Mouse (Mus musculus): ENCODE results near the gene Casq2. TPM values are rescaled to one million over a fixed set of nuclear protein-coding genes. Genes with fewer than 3 reads are reported as not detected.

Casq2 gene
- total RNA-seq, 2 experiments from 2014 or later: 0.68 to 1.4 TPM

DNA sequence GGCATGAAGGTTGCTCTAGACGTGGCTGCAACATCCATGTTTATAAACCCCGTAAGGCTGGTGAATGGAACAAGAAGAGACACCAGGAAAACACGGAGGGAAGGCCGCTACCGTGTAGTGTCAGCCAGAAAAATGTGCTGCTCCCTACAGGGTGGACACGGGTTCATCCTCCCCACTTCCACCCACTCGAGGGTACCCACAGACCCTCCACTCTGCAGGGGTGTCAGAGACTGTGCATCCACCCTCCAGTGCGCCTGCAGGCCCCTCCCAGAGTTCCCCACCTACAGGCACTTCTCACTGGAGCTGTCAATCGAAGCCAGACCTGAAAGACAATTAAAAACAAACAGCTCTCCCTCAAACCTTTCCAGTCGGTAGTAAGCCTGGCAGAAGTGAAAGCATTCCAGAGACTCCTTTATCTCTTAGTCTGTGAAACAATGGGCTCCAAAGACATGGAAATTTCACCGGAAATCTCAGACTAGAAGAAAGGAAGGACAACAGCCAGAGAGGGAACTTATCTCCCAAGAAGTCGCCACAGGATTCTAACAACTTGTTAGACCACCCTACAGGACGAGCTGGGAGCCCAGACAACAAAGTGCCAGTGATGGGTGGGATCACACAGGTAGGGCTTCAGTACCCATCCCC lies 2.5 kb upstream of the Casq2 start:
- no peak for DNase-seq (ENCODE audit: extremely low spot score in 1 of 2, low spot score in 2 of 2)
- intact Hi-C loops (cut with DNase I): loop anchor here (5.0 kb wide), 2 partner anchors 609 to 719 kb away; no protein-coding TSS in a partner anchor
- TF ChIP-seq CTCF (IDR thresholded peaks at IDR 0.05): no peak
- Histone ChIP-seq H3K4me3 (no peak overlapping the region), H3K27ac (no peak overlapping the region)

DNA sequence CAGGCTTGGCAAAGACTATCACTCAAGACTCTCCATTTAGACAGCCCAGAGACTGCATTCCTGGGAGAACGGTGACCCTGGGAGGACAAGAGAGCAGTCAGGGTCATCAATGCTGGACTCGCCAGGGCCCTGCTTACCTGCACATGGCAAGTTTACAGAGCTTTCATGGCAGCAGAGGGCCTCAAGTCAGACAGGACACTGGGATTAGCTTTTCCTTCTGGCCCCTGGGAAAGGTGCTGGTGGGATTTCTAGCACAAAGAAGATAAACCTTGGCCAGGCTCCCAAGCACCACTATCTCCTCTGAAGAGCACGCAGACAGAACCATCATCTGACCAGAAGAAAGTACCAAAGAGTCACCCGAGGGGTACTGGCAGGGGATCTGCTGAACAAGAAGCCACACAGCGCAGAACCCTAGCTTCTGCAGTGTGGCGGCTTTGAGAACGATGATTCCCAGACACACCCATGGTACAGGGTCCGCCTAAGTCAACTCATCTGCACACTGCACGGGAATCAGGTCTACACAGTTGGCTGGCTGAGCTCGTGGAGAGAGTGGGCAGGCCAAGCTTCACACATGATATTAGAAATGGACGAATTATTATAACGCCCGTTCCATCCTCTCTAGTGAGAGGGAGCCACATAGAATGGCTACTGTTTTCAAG lies 1.3 kb upstream of the Casq2 start:
- intact Hi-C loops (cut with DNase I): loop anchor here (5.0 kb wide), 2 partner anchors 607 to 717 kb away; no protein-coding TSS in a partner anchor
- no peak for DNase-seq (ENCODE audit: extremely low spot score in 1 of 2, low spot score in 2 of 2)
- no peak overlapping the region for H3K4me3 ChIP-seq
- TF ChIP-seq CTCF (IDR thresholded peaks at IDR 0.05): no peak
- H3K27ac ChIP-seq: no peak overlapping the region

DNA sequence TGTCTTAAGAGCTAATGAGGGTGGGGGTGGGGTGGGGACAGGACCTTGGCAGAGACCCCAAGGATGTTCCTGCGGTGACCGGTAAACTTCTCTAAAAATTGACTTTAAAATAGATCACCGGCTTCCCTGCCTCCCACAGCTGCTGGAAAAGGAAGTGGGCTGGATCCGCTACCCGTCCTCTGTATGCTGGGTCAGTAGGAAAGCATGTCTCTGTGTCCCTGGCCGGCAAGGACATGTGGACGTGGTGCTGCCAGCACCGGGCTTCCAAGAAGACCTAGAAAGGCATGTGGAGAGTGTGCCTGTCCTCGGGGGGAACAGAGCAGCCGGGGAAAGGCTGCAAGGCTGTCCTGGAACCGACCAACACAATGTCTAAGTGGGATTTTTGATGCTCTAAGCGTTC lies 496 bp upstream of the Casq2 start:
- no peak overlapping the region for H3K4me3 ChIP-seq
- no peak overlapping the region for H3K27ac ChIP-seq
- intact Hi-C loops (cut with DNase I): no loop called here
- no peak for DNase-seq (ENCODE audit: extremely low spot score in 1 of 2, low spot score in 2 of 2)
- TF ChIP-seq CTCF (IDR thresholded peaks at IDR 0.05): no peak

DNA sequence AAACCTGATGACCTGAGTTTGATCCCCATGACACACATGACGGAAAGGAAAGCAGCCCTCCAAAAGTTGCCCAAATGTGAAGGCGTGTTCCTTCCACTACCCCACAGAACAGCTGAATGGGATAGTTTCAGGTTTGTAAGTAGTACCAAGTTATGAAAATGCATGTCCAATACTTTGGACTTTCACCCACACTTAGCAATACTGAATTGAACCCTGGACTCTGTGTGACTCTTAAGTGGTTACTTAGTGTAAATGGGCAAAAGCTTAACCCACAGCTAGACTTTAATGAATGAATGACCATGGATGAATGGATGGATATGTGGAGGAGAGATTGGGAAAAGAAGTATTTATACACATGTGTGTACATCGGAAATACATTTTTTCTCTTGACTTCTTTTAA lies 8.6 kb downstream of the Casq2 start:
- no peak overlapping the region for H3K27ac ChIP-seq
- H3K4me3 ChIP-seq: no peak overlapping the region
- no peak for DNase-seq (ENCODE audit: extremely low spot score in 1 of 2, low spot score in 2 of 2)
- intact Hi-C loops (cut with DNase I): no loop called here
- no peak for TF ChIP-seq CTCF (IDR thresholded peaks at IDR 0.05)

DNA sequence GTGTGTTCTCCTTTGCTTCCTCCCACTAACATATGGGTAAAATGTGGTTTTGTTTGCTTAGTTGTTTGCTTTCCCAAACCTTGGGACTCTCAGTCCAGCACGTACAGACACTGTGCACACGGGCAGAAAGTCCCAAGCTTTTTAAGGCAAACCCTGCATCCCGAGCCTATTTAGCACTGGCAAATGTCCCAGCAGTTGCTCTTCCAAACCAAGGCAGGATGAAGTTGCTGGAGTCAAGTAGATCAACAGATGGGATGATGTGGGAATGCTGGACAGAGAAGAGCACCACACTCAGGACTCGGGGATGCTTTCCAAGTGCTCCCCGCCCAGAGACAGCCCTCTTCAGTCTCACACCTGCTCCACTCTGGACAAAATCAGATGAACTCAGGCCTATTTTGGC lies 9.2 kb downstream of the Casq2 start:
- Histone ChIP-seq H3K27ac (no peak overlapping the region), H3K4me3 (no peak overlapping the region)
- TF ChIP-seq CTCF (IDR thresholded peaks at IDR 0.05): no peak
- intact Hi-C loops (cut with DNase I): no loop called here
- DNase-seq (ENCODE audit: extremely low spot score in 1 of 2, low spot score in 2 of 2): no peak

DNA sequence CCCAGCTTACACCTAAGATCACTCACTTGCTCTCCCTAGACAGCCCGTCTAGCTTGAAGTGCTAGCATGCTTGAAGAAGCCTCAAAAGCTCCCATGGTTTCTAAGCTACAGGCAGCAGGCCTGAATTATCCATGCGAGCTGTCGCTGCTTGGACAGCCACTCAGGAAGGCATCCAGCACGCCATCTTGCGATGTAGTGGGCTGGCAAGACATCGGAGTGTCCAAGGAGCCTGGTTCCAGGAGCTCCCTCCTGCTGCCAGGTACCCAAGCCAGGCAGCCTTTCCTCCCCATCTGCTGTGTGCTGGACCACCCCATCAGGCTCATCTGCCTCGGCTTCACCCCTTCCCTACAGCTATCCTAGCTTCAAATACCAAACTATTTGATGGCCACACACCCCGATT lies 10.2 kb downstream of the Casq2 start:
- Histone ChIP-seq H3K4me3 (no peak overlapping the region), H3K27ac (no peak overlapping the region)
- no peak for DNase-seq (ENCODE audit: extremely low spot score in 1 of 2, low spot score in 2 of 2)
- TF ChIP-seq CTCF (IDR thresholded peaks at IDR 0.05): no peak
- intact Hi-C loops (cut with DNase I): no loop called here

DNA sequence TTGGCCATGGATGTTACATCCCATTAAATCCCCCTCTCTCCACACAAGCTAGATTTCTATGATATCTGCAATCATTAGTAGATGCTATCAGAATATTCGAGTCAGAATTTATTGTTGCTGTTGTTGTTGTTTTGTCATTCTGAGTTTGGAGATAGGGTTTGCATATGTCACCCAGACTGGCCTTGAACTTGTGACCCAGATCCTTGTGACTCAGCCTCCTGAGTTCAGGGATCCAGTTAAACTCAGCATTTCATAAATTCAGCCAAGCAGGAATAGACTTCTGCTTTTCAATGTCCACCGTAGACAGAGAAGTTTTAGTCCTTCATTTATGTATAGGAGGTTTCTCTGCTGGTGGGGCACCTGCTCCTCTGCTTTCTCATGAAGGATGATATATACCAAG lies 10.8 kb downstream of the Casq2 start:
- TF ChIP-seq CTCF (IDR thresholded peaks at IDR 0.05): no peak
- Histone ChIP-seq H3K4me3 (no peak overlapping the region), H3K27ac (no peak overlapping the region)
- DNase-seq (ENCODE audit: extremely low spot score in 1 of 2, low spot score in 2 of 2): no peak
- intact Hi-C loops (cut with DNase I): no loop called here

DNA sequence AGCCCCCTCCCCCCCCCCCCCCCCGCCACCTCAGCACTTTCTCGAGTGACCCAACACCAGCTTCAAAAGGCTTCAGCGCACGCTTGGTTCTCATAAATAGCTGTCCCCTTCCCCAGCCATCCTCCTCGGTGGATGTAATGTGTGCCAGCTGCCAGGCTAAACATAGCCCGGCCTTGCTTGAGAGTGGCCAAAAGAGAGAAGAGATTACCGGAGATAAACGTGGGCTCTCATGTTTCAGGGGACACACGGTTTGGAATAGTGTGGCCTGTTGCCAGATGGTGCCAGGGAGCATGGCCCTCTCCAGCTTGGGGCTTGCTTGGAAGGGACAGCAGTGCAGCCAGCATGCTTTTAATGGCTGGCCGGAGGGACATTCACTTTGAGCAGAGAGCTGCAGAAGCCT lies 13.0 kb downstream of the Casq2 start:
- intact Hi-C loops (cut with DNase I): no loop called here
- Histone ChIP-seq H3K27ac (no peak overlapping the region), H3K4me3 (no peak overlapping the region)
- TF ChIP-seq CTCF (IDR thresholded peaks at IDR 0.05): no peak
- DNase-seq (ENCODE audit: extremely low spot score in 1 of 2, low spot score in 2 of 2): no peak

DNA sequence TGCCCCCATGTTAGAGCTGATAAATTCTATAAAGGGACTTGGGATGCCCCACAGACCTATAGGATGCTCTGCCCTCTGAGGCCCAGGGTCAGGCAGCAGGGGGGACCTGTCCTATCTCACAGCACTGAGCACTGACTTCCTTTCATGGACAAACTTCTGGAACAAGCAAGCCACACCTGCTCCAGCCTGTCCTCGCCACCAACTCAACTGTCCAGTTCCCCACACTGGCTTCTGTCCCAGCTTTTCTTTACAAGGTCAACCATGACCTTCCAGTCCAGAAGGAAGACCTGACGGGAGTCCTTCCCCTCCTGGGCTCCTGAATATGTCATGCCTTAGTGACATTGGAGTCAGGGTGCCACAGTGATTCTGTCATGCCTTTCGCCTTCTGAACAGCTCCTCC lies 13.6 kb downstream of the Casq2 start:
- TF ChIP-seq CTCF (IDR thresholded peaks at IDR 0.05): no peak
- H3K4me3 ChIP-seq: no peak overlapping the region
- H3K27ac ChIP-seq: no peak overlapping the region
- intact Hi-C loops (cut with DNase I): no loop called here
- DNase-seq (ENCODE audit: extremely low spot score in 1 of 2, low spot score in 2 of 2): no peak

DNA sequence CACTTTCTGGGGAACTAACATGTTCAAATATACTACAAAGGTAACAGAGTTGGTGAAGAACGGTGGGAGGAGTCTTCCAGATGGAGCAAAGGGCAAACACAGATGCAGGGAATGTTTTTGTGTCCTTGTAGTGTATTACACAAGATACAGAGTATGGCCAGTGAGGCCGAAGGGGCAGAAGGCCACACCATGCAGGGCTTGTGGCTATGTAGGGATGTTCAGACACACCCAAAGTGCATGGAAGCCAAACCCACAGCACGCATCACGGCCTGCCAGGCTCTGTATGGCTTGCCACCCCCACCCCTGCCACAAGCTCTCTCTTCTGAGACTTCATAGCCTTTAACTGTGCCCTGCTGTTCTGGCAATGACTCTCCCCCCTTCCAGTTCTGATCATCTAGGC lies 15.2 kb downstream of the Casq2 start:
- no peak overlapping the region for H3K4me3 ChIP-seq
- TF ChIP-seq CTCF (IDR thresholded peaks at IDR 0.05): no peak
- intact Hi-C loops (cut with DNase I): no loop called here
- H3K27ac ChIP-seq: no peak overlapping the region
- DNase-seq (ENCODE audit: extremely low spot score in 1 of 2, low spot score in 2 of 2): no peak

DNA sequence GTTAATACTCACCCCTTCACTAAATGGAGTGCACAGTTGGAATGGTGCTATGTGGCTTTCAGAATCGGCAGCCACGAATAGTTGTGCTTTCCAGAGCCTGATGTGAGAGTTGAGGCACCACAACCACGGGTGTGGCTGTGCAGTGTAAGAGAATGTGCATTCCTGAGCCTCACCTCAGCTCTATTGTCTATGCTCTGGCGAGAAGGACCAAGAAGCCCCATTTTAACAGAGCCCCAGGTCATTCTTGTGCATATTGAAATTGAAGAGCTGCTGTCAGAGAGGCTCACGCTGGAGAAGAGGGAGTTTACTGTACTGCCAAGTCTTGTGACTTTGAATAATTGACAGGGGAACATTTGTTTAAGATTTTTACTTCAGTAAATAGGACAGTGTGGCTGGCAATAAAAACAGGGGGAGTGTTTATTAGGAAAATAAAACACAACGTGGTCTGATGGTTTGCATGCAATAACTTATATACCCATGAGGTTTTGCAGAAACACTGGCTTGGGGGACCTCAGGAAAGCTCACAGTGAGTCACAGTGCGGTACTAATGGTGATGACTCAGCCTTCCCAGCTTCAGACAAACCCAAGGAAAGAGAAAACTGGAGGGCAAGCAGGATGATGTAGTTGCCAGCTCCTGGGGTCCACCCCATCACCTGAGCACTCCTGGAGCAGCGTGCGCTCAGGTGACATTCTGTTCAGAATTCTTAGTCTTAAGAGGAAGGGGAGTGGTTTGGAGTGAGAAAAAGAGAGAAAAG lies 17.8 kb downstream of the Casq2 start:
- TF ChIP-seq CTCF (IDR thresholded peaks at IDR 0.05): no peak
- DNase-seq (ENCODE audit: extremely low spot score in 1 of 2, low spot score in 2 of 2): no peak
- Histone ChIP-seq H3K27ac (no peak overlapping the region), H3K4me3 (no peak overlapping the region)
- intact Hi-C loops (cut with DNase I): no loop called here

DNA sequence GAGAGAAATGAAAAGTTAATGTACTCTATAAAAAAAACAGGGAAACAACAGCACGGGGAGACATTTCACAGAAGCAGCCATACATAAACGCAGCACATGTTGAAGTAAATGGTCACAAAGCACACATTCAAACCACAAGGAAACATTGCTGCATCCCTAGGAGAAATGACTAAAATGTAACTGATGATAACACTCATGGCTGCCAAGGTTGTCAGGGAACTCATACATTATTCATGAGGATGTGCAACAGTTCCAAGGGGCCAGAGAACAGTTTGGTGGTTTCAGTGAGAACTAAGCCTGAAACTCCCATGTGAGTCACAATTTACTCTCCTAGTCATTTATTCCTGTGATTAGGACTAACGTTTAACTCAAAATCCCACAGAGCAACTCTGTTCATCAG lies 22.0 kb downstream of the Casq2 start:
- Histone ChIP-seq H3K4me3 (no peak overlapping the region), H3K27ac (no peak overlapping the region)
- DNase-seq (ENCODE audit: extremely low spot score in 1 of 2, low spot score in 2 of 2): no peak
- intact Hi-C loops (cut with DNase I): no loop called here
- TF ChIP-seq CTCF (IDR thresholded peaks at IDR 0.05): no peak

Measured in left cerebral cortex, adult 2 months (tissue).